16 mouse cellular contexts compared by ENCODE assay signal in the genomic region with DNA sequence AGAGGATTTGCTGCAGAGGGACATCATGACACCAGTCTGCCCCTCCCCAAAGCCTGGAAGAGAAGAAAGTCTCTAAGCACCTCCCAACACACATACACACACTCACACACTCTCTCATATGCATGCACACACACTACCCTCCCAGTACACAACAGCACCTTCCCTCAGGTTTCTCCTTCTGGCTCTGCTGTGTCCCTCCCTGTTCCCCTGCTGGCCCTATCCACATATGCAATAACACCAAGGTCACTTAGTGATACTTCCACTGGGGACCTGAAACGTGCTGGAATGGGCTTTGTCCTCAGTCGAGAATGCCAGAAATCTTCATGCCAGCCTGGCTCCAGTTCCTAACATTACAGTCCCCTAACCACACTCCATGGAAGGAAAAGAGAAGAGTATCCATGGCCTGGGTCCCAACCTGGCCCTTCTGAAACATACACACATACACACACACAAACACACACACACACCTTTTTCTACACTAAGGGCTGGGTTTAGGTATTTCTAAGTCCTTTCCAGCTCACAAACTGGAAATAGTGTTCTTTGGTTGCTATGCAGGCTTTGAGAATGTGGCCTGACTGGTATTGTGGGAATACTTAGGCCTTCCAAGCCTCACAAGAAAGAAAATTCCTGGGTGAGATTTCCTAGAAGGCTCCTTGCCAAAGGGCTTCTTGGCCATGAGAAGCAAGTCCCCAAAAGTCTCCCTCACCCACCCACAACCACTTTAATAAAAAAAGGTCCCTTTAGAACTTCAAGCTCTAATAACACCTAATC. TPM values are rescaled to one million over a fixed set of nuclear protein-coding genes. Genes with fewer than 3 reads are reported as not detected.
DNase-seq lines count a peak whose midpoint lies in the region; ATAC-seq and TF ChIP-seq lines count a peak whose summit lies in the region.
"Had no signal": no experiment of that assay in that cellular context is flagged by ENCODE, and none has a peak within 500 bp of the region (broad histone marks: within the 10 kb centered on the region; RNA-seq: fewer than 3 reads in every experiment).

No protein-coding gene starts in this region.

- TF ChIP-seq CTCF in midbrain, postnatal 0 days (IDR thresholded peaks at IDR 0.05) = no peak

- no peaks in the 10 kb centered on the region for H3K36me3 ChIP-seq in hindbrain, embryonic 15.5 days
- no peaks in the 10 kb centered on the region for H3K36me3 ChIP-seq in hindbrain, embryonic 12.5 days
- no peaks in the 10 kb centered on the region for H3K36me3 ChIP-seq in midbrain, embryonic 10.5 days
- no peaks in the 10 kb centered on the region for H3K36me3 ChIP-seq in midbrain, postnatal 0 days (ENCODE audit: insufficient read depth, low read length)
- H3K36me3 ChIP-seq in kidney, embryonic 14.5 days (ENCODE audit: control insufficient read depth, insufficient read depth, low read length) = no peaks in the 10 kb centered on the region
- no peaks in the 10 kb centered on the region for H3K36me3 ChIP-seq in liver, embryonic 12.5 days
- H3K36me3 ChIP-seq: embryonic facial prominence, embryonic 12.5 days; limb, embryonic 12.5 days; midbrain, embryonic 13.5 days had no signal

- peak; percentile 48; the same call in 1 of the 2 replicates for ATAC-seq in hindbrain, embryonic 15.5 days (ENCODE audit: low FRiP score, low read depth)
- ATAC-seq in hindbrain, embryonic 12.5 days (ENCODE audit: low FRiP score) = no peak
- ATAC-seq in midbrain, postnatal 0 days (ENCODE audit: low FRiP score) = no peak
- no peak for ATAC-seq in kidney, embryonic 14.5 days (ENCODE audit: low FRiP score, low TSS enrichment)
- ATAC-seq in megakaryocyte-erythroid progenitor cell, adult 5-6 weeks (replicated peaks; ENCODE audit: low FRiP score, low TSS enrichment, poor library complexity, severe bottlenecking) = no peak
- ATAC-seq in liver, embryonic 12.5 days = no peak
- ATAC-seq: forebrain, embryonic 13.5 days; liver, postnatal 0 days; midbrain, embryonic 13.5 days had no signal

- no peak overlapping the region; the same call in 1 of the 2 replicates for H3K27ac ChIP-seq in hindbrain, embryonic 15.5 days (replicated peaks)
- H3K27ac ChIP-seq in hindbrain, embryonic 12.5 days = no peak overlapping the region; the same call in 1 of the 2 replicates
- H3K27ac ChIP-seq in midbrain, embryonic 10.5 days (replicated peaks) = 0 out of 2 replicates have a peak overlapping the region, but pooled peaks have one; percentile 13
- H3K27ac ChIP-seq in midbrain, postnatal 0 days (ENCODE audit: low read depth, low read length) = no peak overlapping the region
- H3K27ac ChIP-seq in kidney, embryonic 14.5 days (ENCODE audit: low read depth, low read length) = peak overlapping the region; percentile 1; the same call in 1 of the 2 replicates
- H3K27ac ChIP-seq in liver, embryonic 12.5 days = no peak overlapping the region
- H3K27ac ChIP-seq: embryonic facial prominence, embryonic 12.5 days; forebrain, embryonic 13.5 days; limb, embryonic 12.5 days; midbrain, embryonic 13.5 days; stomach, postnatal 0 days had no signal

- H3K4me3 ChIP-seq in hindbrain, embryonic 15.5 days = no peak overlapping the region
- H3K4me3 ChIP-seq in hindbrain, embryonic 12.5 days = no peak overlapping the region
- H3K4me3 ChIP-seq in midbrain, embryonic 10.5 days = no peak overlapping the region
- H3K4me3 ChIP-seq in midbrain, postnatal 0 days (ENCODE audit: low read depth, low read length) = no peak overlapping the region
- no peak overlapping the region for H3K4me3 ChIP-seq in kidney, embryonic 14.5 days (ENCODE audit: low read length)
- no peak overlapping the region for H3K4me3 ChIP-seq in liver, embryonic 12.5 days
- H3K4me3 ChIP-seq: embryonic facial prominence, embryonic 12.5 days; forebrain, embryonic 13.5 days; limb, embryonic 12.5 days; midbrain, embryonic 13.5 days had no signal

- DNase-seq in midbrain, embryonic 10.5 days (ENCODE audit: low spot score) = no peak
- no peak for DNase-seq in midbrain, postnatal 0 days (ENCODE audit: low spot score)
- DNase-seq: cerebellum, adult 11 months; layer of hippocampus, postnatal 36 days; liver, postnatal 0 days; thymus, postnatal 25 days had no signal

- WGBS in hindbrain, embryonic 15.5 days = 41% methylated on average over 2 of the region's 2 CpGs
- WGBS in hindbrain, embryonic 12.5 days = 63% methylated on average over 2 of the region's 2 CpGs
- WGBS in midbrain, embryonic 10.5 days = 62% methylated on average over 2 of the region's 2 CpGs
- WGBS in midbrain, postnatal 0 days = 58% methylated on average over 2 of the region's 2 CpGs
- 64% methylated on average over 2 of the region's 2 CpGs for whole genome bisulfite sequencing in kidney, embryonic 14.5 days
- 53% methylated on average over 2 of the region's 2 CpGs for whole genome bisulfite sequencing in liver, embryonic 12.5 days (ENCODE audit: insufficient replicate concordance)

- no peaks in the 10 kb centered on the region for H3K27me3 ChIP-seq in hindbrain, embryonic 15.5 days
- no peaks in the 10 kb centered on the region for H3K27me3 ChIP-seq in hindbrain, embryonic 12.5 days
- no peaks in the 10 kb centered on the region for H3K27me3 ChIP-seq in midbrain, embryonic 10.5 days (ENCODE audit: low read depth, poor library complexity, severe bottlenecking)
- no peaks in the 10 kb centered on the region for H3K27me3 ChIP-seq in midbrain, postnatal 0 days (ENCODE audit: insufficient read depth, low read length)
- H3K27me3 ChIP-seq in kidney, embryonic 14.5 days (ENCODE audit: control insufficient read depth, insufficient read depth, low read length) = no peaks in the 10 kb centered on the region
- peaks cover under 1% of the 10 kb centered on the region; the same call in 1 of the 2 replicates for H3K27me3 ChIP-seq in liver, embryonic 12.5 days (replicated peaks)
- H3K27me3 ChIP-seq: embryonic facial prominence, embryonic 12.5 days; forebrain, embryonic 13.5 days; limb, embryonic 12.5 days; midbrain, embryonic 13.5 days had no signal

- no peaks in the 10 kb centered on the region for H3K4me1 ChIP-seq in hindbrain, embryonic 15.5 days (replicated peaks)
- H3K4me1 ChIP-seq in hindbrain, embryonic 12.5 days = no peaks in the 10 kb centered on the region
- H3K4me1 ChIP-seq in midbrain, embryonic 10.5 days = peaks cover 13% of the 10 kb centered on the region
- H3K4me1 ChIP-seq in midbrain, postnatal 0 days (ENCODE audit: insufficient read depth, low read length) = no peaks in the 10 kb centered on the region
- H3K4me1 ChIP-seq in kidney, embryonic 14.5 days (ENCODE audit: control insufficient read depth, insufficient read depth, low read length) = no peaks in the 10 kb centered on the region
- H3K4me1 ChIP-seq in liver, embryonic 12.5 days = no peaks in the 10 kb centered on the region
- H3K4me1 ChIP-seq: embryonic facial prominence, embryonic 12.5 days; limb, embryonic 12.5 days had no signal

- H3K9me3 ChIP-seq in hindbrain, embryonic 15.5 days = no peaks in the 10 kb centered on the region
- no peaks in the 10 kb centered on the region for H3K9me3 ChIP-seq in hindbrain, embryonic 12.5 days (replicated peaks)
- H3K9me3 ChIP-seq in midbrain, embryonic 10.5 days (replicated peaks) = no peaks in the 10 kb centered on the region; the same call in 1 of the 2 replicates
- no peaks in the 10 kb centered on the region for H3K9me3 ChIP-seq in midbrain, postnatal 0 days (ENCODE audit: low read length)
- no peaks in the 10 kb centered on the region for H3K9me3 ChIP-seq in kidney, embryonic 14.5 days (ENCODE audit: control insufficient read depth, low read length)
- no peaks in the 10 kb centered on the region for H3K9me3 ChIP-seq in liver, embryonic 12.5 days (replicated peaks)
- H3K9me3 ChIP-seq: embryonic facial prominence, embryonic 12.5 days; forebrain, embryonic 13.5 days; limb, embryonic 12.5 days had no signal

- H3K4me2 ChIP-seq in hindbrain, embryonic 15.5 days = no peak overlapping the region
- no peak overlapping the region for H3K4me2 ChIP-seq in hindbrain, embryonic 12.5 days (replicated peaks)
- no peak overlapping the region for H3K4me2 ChIP-seq in midbrain, postnatal 0 days (ENCODE audit: low read depth, low read length, poor library complexity, severe bottlenecking)
- H3K4me2 ChIP-seq in kidney, embryonic 14.5 days (replicated peaks; ENCODE audit: low read depth, low read length) = no peak overlapping the region
- no peak overlapping the region for H3K4me2 ChIP-seq in liver, embryonic 12.5 days
- H3K4me2 ChIP-seq: embryonic facial prominence, embryonic 12.5 days; forebrain, embryonic 13.5 days; limb, embryonic 12.5 days; midbrain, embryonic 13.5 days had no signal

- H3K9ac ChIP-seq in hindbrain, embryonic 15.5 days = no peak overlapping the region
- H3K9ac ChIP-seq in hindbrain, embryonic 12.5 days = no peak overlapping the region
- H3K9ac ChIP-seq in midbrain, postnatal 0 days (replicated peaks; ENCODE audit: low read length, poor library complexity, severe bottlenecking) = no peak overlapping the region
- no peak overlapping the region for H3K9ac ChIP-seq in kidney, embryonic 14.5 days (ENCODE audit: low read depth, low read length)
- H3K9ac ChIP-seq in liver, embryonic 12.5 days = no peak overlapping the region
- H3K9ac ChIP-seq: embryonic facial prominence, embryonic 12.5 days; forebrain, embryonic 13.5 days; limb, embryonic 12.5 days; liver, postnatal 0 days; midbrain, embryonic 13.5 days had no signal

RNA-seq across cellular contexts. Expression of a gene that starts 43.2 kb away (rescaled TPM):
- polyA plus RNA-seq in hindbrain, embryonic 15.5 days (2015; fragmentation: Nextera tagmentation; extraction: Ambion mirVana) = 63.2 and 71.0 TPM in 2 replicates
- polyA plus RNA-seq in hindbrain, embryonic 12.5 days (2016; fragmentation: Nextera tagmentation; extraction: Ambion mirVana) = 81.6 and 85.3 TPM in 2 replicates
- polyA plus RNA-seq in midbrain, embryonic 10.5 days (2016; fragmentation: Nextera tagmentation; extraction: Ambion mirVana) = 119 and 141 TPM in 2 replicates
- total RNA-seq in midbrain, postnatal 0 days (2014; rRNA removed) = 34.9 and 45.1 TPM in 2 replicates
- 24.8 and 25.4 TPM in 2 replicates for polyA plus RNA-seq in midbrain, postnatal 0 days (2015; fragmentation: Nextera tagmentation; extraction: Ambion mirVana)
- polyA plus RNA-seq in kidney, embryonic 14.5 days (2014; fragmentation: Nextera tagmentation; extraction: Ambion mirVana) = 88.2 and 104 TPM in 2 replicates
- 3.3 and 5.2 TPM in 2 replicates for total RNA-seq in megakaryocyte-erythroid progenitor cell, adult 5-6 weeks (2014; fragmentation: Nextera tagmentation)
- 3.1 and 9.4 TPM in 2 replicates for total RNA-seq in megakaryocyte-erythroid progenitor cell, adult 5-6 weeks (2017)
- polyA plus RNA-seq in liver, embryonic 12.5 days (2016; fragmentation: Nextera tagmentation; extraction: Ambion mirVana) = 17.7 and 18.5 TPM in 2 replicates

Comparison
In these comparisons a context has a peak if more than half of its experiments do, and no peak if none do; other contexts are left out.
1. H3K27ac ChIP-seq: peak in midbrain, embryonic 10.5 days (single experiment) and kidney, embryonic 14.5 days (single experiment); none in hindbrain, embryonic 15.5 days (single experiment), hindbrain, embryonic 12.5 days (single experiment), midbrain, postnatal 0 days (single experiment) and liver, embryonic 12.5 days (single experiment).